ENCODE assay signal across 21 mouse cellular contexts in the genomic region with DNA sequence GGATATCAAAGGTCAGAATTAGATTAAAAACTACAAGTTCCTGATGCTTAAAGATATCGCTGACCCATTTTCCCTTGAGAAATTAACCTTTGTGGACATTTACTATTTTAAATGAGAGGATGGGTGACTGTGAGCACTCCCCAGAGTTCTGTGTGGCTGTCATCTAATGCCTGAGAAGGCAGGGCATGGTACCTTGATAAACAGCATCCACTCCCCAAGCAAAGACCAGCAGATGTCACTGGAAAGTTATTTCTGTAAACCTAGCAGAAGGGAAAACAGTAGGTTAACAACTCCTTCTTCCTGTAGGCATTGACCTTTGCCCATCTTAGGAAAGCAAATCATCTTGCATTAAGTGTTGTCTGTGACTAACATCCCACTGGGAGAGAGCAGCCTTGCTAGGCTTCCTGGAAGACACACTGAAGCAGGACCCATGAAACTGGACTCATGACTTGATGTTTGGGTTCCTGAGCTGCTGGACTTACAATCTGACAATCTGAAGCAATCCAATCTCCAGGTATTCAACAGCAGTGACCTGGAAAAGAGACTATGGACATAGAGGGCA. TPM values are rescaled to one million over a fixed set of nuclear protein-coding genes. Genes with fewer than 3 reads are reported as not detected.
A peak's percentile ranks its signal among the peaks of the same experiment; 100 is the strongest.
DNase-seq lines count a peak whose midpoint lies in the region; ATAC-seq lines count a peak whose summit lies in the region.
"Had no signal": no experiment of that assay in that cellular context is flagged by ENCODE, and none has a peak within 500 bp of the region (broad histone marks: within the 10 kb centered on the region; RNA-seq: fewer than 3 reads in every experiment).

No protein-coding gene starts in this region.

- ATAC-seq in kidney, embryonic 14.5 days (ENCODE audit: low FRiP score, low TSS enrichment): peak; percentile 77
- peak; percentile 42; the same call in 1 of the 2 replicates for ATAC-seq in kidney, embryonic 16.5 days (ENCODE audit: low FRiP score, low TSS enrichment)
- ATAC-seq: forebrain, embryonic 14.5 days; forebrain, embryonic 16.5 days had no signal

- H3K9me3 ChIP-seq in kidney, embryonic 14.5 days (ENCODE audit: control insufficient read depth, low read length): no peaks in the 10 kb centered on the region
- no peaks in the 10 kb centered on the region for H3K9me3 ChIP-seq in kidney, embryonic 16.5 days (ENCODE audit: low read length)
- H3K9me3 ChIP-seq: embryonic facial prominence, embryonic 13.5 days; embryonic facial prominence, embryonic 15.5 days; forebrain, embryonic 10.5 days; forebrain, embryonic 12.5 days had no signal

- no peak overlapping the region for H3K9ac ChIP-seq in kidney, embryonic 14.5 days (ENCODE audit: low read depth, low read length)
- H3K9ac ChIP-seq in kidney, embryonic 16.5 days (replicated peaks; ENCODE audit: low read length): no peak overlapping the region
- H3K9ac ChIP-seq: embryonic facial prominence, embryonic 13.5 days; embryonic facial prominence, embryonic 15.5 days; forebrain, embryonic 12.5 days had no signal

- H3K4me3 ChIP-seq in kidney, embryonic 14.5 days (ENCODE audit: low read length): no peak overlapping the region
- H3K4me3 ChIP-seq in kidney, embryonic 16.5 days (ENCODE audit: low read length): no peak overlapping the region
- H3K4me3 ChIP-seq: embryonic facial prominence, embryonic 13.5 days; embryonic facial prominence, embryonic 15.5 days; erythroblast, embryonic 14.5 days; forebrain, embryonic 10.5 days; forebrain, embryonic 12.5 days had no signal

- H3K4me1 ChIP-seq in kidney, embryonic 14.5 days (ENCODE audit: control insufficient read depth, insufficient read depth, low read length): no peaks in the 10 kb centered on the region
- H3K4me1 ChIP-seq in kidney, embryonic 16.5 days (ENCODE audit: insufficient read depth, low read length): no peaks in the 10 kb centered on the region
- H3K4me1 ChIP-seq: embryonic facial prominence, embryonic 15.5 days; forebrain, embryonic 12.5 days had no signal

- no peak for DNase-seq in kidney, postnatal 10 days
- no peak for DNase-seq in kidney, postnatal 36 days
- DNase-seq: adrenal gland, adult 2 months; adrenal gland, postnatal 10 days; adrenal gland, postnatal 25 days; cerebellum, adult 11 months; cerebellum, adult 18-20 months; cerebellum, adult 8-10 months; cerebellum, adult 9-11 months; cerebellum, postnatal 14 days; cerebellum, postnatal 36 days; embryo, embryonic 11 days had no signal

- 38% methylated on average over 1 of the region's 1 CpGs for WGBS in kidney, embryonic 14.5 days
- WGBS in kidney, embryonic 16.5 days: 37% methylated on average over 1 of the region's 1 CpGs

- no peak overlapping the region for H3K4me2 ChIP-seq in kidney, embryonic 14.5 days (replicated peaks; ENCODE audit: low read depth, low read length)
- no peak overlapping the region for H3K4me2 ChIP-seq in kidney, embryonic 16.5 days (replicated peaks; ENCODE audit: low read depth, low read length)
- H3K4me2 ChIP-seq: embryonic facial prominence, embryonic 13.5 days; embryonic facial prominence, embryonic 15.5 days; forebrain, embryonic 12.5 days had no signal

- H3K36me3 ChIP-seq in kidney, embryonic 14.5 days (ENCODE audit: control insufficient read depth, insufficient read depth, low read length): no peaks in the 10 kb centered on the region
- H3K36me3 ChIP-seq in kidney, embryonic 16.5 days (ENCODE audit: insufficient read depth, low read length): no peaks in the 10 kb centered on the region
- H3K36me3 ChIP-seq: embryonic facial prominence, embryonic 13.5 days; embryonic facial prominence, embryonic 15.5 days; forebrain, embryonic 10.5 days; forebrain, embryonic 12.5 days had no signal

- H3K27me3 ChIP-seq in kidney, embryonic 14.5 days (ENCODE audit: control insufficient read depth, insufficient read depth, low read length): no peaks in the 10 kb centered on the region
- H3K27me3 ChIP-seq in kidney, embryonic 16.5 days (ENCODE audit: insufficient read depth, low read length): no peaks in the 10 kb centered on the region
- H3K27me3 ChIP-seq: embryonic facial prominence, embryonic 13.5 days; embryonic facial prominence, embryonic 15.5 days; forebrain, embryonic 12.5 days had no signal

- no peak overlapping the region for H3K27ac ChIP-seq in kidney, embryonic 14.5 days (ENCODE audit: low read depth, low read length)
- no peak overlapping the region for H3K27ac ChIP-seq in kidney, embryonic 16.5 days (ENCODE audit: low read length)
- H3K27ac ChIP-seq: embryonic facial prominence, embryonic 13.5 days; embryonic facial prominence, embryonic 15.5 days; forebrain, embryonic 10.5 days; forebrain, embryonic 12.5 days had no signal

RNA-seq across cellular contexts. Expression of gene Ism1, which starts 11.5 kb away (rescaled TPM):
- polyA plus RNA-seq in kidney, embryonic 14.5 days (2014; fragmentation: Nextera tagmentation; extraction: Ambion mirVana): 5.7 and 7.3 TPM in 2 replicates
- 3.5 TPM in 2 replicates for polyA plus RNA-seq in kidney, embryonic 16.5 days (2015; fragmentation: Nextera tagmentation; extraction: Ambion mirVana)
- polyA plus RNA-seq: erythroblast, embryonic 14.5 days had no signal
